Mouse (Mus musculus) left cerebral cortex, adult 18-20 months (tissue): Measurements from ENCODE around the gene Stx3. TPM values are rescaled to one million over a fixed set of nuclear protein-coding genes. Genes with fewer than 3 reads are reported as not detected.

ENCODE experiments used
- DNase-seq, 2 experiments: peaks; one replicate each; pipeline ENCODE4 v3.0.0; 2021 to 2022; ENCODE audit warnings: low spot score in 2 of 2, mixed read lengths in 1 of 2
- total RNA-seq, 2 experiments: library from RNA; stranded (reverse); gene quantifications; 2 replicates each; pipeline ENCODE4 v1.2.3; 2021

Stx3 gene
- total RNA-seq, 2 experiments from 2014 or later = 29.5 to 30.8 TPM

- DNase-seq = no peak
Measured at GRCm38 (mm10) chr19:11730278-11730677, 88.9 kb downstream of the Stx3 start.

GRCm38 (mm10) chr19:11727304-11727703, 91.9 kb downstream of the Stx3 start:
- no peak for DNase-seq

- DNase-seq = no peak
Measured at GRCm38 (mm10) chr19:11725915-11726314, 93.3 kb downstream of the Stx3 start.

Other genes with a start within 250 kb of the Stx3 start
- 1 to 10 TPM; 1.4 to 2.1 TPM for gene Ms4a6d, start 214.6 kb downstream of the Stx3 start, total RNA-seq
- not detected for gene Ms4a2, start 195.7 kb downstream of the Stx3 start, total RNA-seq
- gene Ms4a3, start 178.6 kb downstream of the Stx3 start, total RNA-seq = not detected
- not detected for gene Oosp2, start 158.8 kb downstream of the Stx3 start, total RNA-seq
- not detected for gene Oosp1, start 128.3 kb downstream of the Stx3 start, total RNA-seq
- gene Oosp3, start 122.3 kb downstream of the Stx3 start, total RNA-seq = not detected
- gene Gif, start 71.8 kb downstream of the Stx3 start, total RNA-seq = not detected
- gene Mrpl16, start 49.0 kb downstream of the Stx3 start, total RNA-seq = 10 to 100 TPM; 39.3 to 43.3 TPM
- not detected for gene Olfr1417, start 19.8 kb upstream of the Stx3 start, total RNA-seq
- not detected for gene Olfr1418, start 41.7 kb upstream of the Stx3 start, total RNA-seq
- gene Olfr1419, start 55.7 kb upstream of the Stx3 start, total RNA-seq = not detected
- gene Olfr1420, start 67.2 kb upstream of the Stx3 start, total RNA-seq = not detected
- gene Patl1, start 93.0 kb upstream of the Stx3 start, total RNA-seq = 10 to 100 TPM; 20.4 to 22.4 TPM
- gene Osbp, start 146.5 kb upstream of the Stx3 start, total RNA-seq = 10 to 100 TPM; 55.9 to 58.2 TPM
- not detected for gene Olfr1423, start 221.9 kb upstream of the Stx3 start, total RNA-seq
- not detected for gene Olfr1424, start 243.3 kb upstream of the Stx3 start, total RNA-seq